Mouse (Mus musculus) liver, embryonic 14.5 days (tissue): ENCODE measurements around the gene Sdhaf4. TPM values are rescaled to one million over a fixed set of nuclear protein-coding genes. Genes with fewer than 3 reads are reported as not detected.

Source experiments
- ATAC-seq: fragments of 200-750 bp; cut with Nextera tagmentation; 2 replicates; pipeline ENCODE4 v1.8.0; 2017; ENCODE audit warnings: moderate number of reproducible peaks, mild to moderate bottlenecking, moderate library complexity; ENCODE audit not compliant: insufficient read depth
- DNase-seq, 3 experiments: peaks; one replicate each; pipeline ENCODE4 v3.0.0-alpha.2; 2012 to 2013; ENCODE audit warnings: low read depth in 3 of 3, low spot score in 3 of 3
- H3K27ac ChIP-seq: fragments of 300-500 bp; sonication (generic); 2 replicates; pipeline ENCODE4 v1.5.1; 2014; ENCODE audit warnings: moderate library complexity, mild to moderate bottlenecking, control low read depth, inconsistent platforms
- H3K27me3 ChIP-seq: fragments of 300-500 bp; sonication (generic); 2 replicates; pipeline ENCODE4 v1.6.1; 2014; ENCODE audit warnings: mild to moderate bottlenecking, low read length, moderate library complexity; ENCODE audit not compliant: control insufficient read depth, insufficient read depth
- H3K36me3 ChIP-seq: fragments of 300-500 bp; sonication (generic); replicated peaks from 2 replicates; pipeline ENCODE4 v1.6.1; 2014; ENCODE audit warnings: low read depth; ENCODE audit not compliant: control insufficient read depth, insufficient read depth
- H3K4me1 ChIP-seq, 2 experiments: fragments of 200-500 bp in 1 of 2; fragments of 300-500 bp in 1 of 2; sonication (generic) in 1 of 2; replicated peaks; 2 replicates each; pipeline ENCODE4 v1.6.1; 2012 to 2014; ENCODE audit warnings: antibody characterized with exemption in 1 of 2, inconsistent platforms in 1 of 2, low read length in 1 of 2; ENCODE audit not compliant: control insufficient read depth in 2 of 2, insufficient read depth in 2 of 2
- H3K4me2 ChIP-seq: fragments of 300-500 bp; sonication (generic); 2 replicates; pipeline ENCODE4 v1.6.1; 2014; ENCODE audit warnings: low read depth, mild to moderate bottlenecking, control low read depth, moderate library complexity
- H3K4me3 ChIP-seq, 2 experiments: fragments of 200-500 bp in 1 of 2; fragments of 300-500 bp in 1 of 2; sonication (generic) in 1 of 2; 2 replicates each; pipeline ENCODE4 v1.5.1; 2012 to 2014; ENCODE audit warnings: low read depth in 2 of 2, low read length in 2 of 2, mild to moderate bottlenecking in 2 of 2, control low read depth in 1 of 2, inconsistent platforms in 1 of 2, moderate library complexity in 1 of 2; ENCODE audit not compliant: insufficient read depth in 1 of 2
- H3K9ac ChIP-seq: fragments of 300-500 bp; sonication (generic); replicated peaks from 2 replicates; pipeline ENCODE4 v1.6.1; 2014; ENCODE audit warnings: mild to moderate bottlenecking, control low read depth, moderate library complexity
- H3K9me3 ChIP-seq: fragments of 300-500 bp; sonication (generic); 2 replicates; pipeline ENCODE4 v1.6.1; 2016; ENCODE audit warnings: low read length, mixed read lengths; ENCODE audit not compliant: control insufficient read depth
- CTCF ChIP-seq: IDR thresholded peaks from 2 replicates; pipeline ENCODE4 v1.5.1; 2016; ENCODE audit warnings: antibody characterized with exemption, low read depth, control low read depth
- EP300 ChIP-seq: IDR thresholded peaks from 2 replicates; pipeline ENCODE4 v1.6.1; 2016; ENCODE audit warnings: antibody characterized with exemption, low read depth
- WGBS: fragments of 180-500 bp; shearing (Covaris S2); extraction: QIAGEN DNeasy Blood & Tissue Kit; methylation state at CpG from one replicate; pipeline ENCODE4 v1.1.7; 2014; ENCODE audit not compliant: insufficient replicate concordance; 5-methylcytosine and 5-hydroxymethylcytosine counted together
- polyA plus RNA-seq, 2 experiments: library from polyadenylated mRNA; depleted of rRNA in 1 of 2; stranded (reverse) in 1 of 2; unstranded in 1 of 2; fragments of >200 nt; fragmentation: Nextera tagmentation in 1 of 2; extraction: Ambion mirVana in 1 of 2; gene quantifications; 2 replicates each; pipeline versions ENCODE4 v1.2.1 to v1.2.3; 2012 to 2014

Sdhaf4 gene
- polyA plus RNA-seq, 2 experiments = 13.3 to 39.9 TPM

DNA sequence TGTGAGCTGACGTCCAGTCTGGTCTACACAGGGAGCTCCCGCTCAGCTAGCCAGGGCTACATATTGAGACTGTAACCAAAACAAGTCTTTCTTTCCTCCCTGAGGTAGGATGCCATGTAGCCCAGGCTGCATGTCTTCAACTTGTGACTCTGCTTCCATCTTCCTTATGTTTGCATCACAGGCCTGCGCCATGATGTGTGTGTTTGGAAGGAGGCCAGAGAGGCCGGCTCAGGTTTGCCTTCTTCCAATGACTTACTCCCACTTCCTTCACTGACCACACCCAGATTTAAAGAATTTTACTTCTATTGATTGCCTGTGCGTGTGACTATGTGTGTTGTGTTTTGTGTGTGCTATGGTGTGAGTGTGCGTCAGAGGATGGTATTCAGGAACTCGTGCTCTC, 6.6 kb downstream of the Sdhaf4 start:
- TF ChIP-seq EP300 (no peak), CTCF (no peak)
- DNase-seq (no peak), ATAC-seq (no peak)
- no peaks in the 10 kb centered on the region for H3K27me3 ChIP-seq
- 85% methylated on average over 7 of the region's 7 CpGs for WGBS
- H3K9me3 ChIP-seq = no peaks in the 10 kb centered on the region
- no peak overlapping the region for H3K4me3 ChIP-seq
- no peak overlapping the region for H3K4me2 ChIP-seq
- no peaks in the 10 kb centered on the region for H3K36me3 ChIP-seq
- H3K4me1 ChIP-seq = peaks cover 0 to 17% of the 10 kb centered on the region in 2 experiments; a peak in 3 of 4 replicates
- H3K9ac ChIP-seq = no peak overlapping the region
- H3K27ac ChIP-seq = no peak overlapping the region

DNA sequence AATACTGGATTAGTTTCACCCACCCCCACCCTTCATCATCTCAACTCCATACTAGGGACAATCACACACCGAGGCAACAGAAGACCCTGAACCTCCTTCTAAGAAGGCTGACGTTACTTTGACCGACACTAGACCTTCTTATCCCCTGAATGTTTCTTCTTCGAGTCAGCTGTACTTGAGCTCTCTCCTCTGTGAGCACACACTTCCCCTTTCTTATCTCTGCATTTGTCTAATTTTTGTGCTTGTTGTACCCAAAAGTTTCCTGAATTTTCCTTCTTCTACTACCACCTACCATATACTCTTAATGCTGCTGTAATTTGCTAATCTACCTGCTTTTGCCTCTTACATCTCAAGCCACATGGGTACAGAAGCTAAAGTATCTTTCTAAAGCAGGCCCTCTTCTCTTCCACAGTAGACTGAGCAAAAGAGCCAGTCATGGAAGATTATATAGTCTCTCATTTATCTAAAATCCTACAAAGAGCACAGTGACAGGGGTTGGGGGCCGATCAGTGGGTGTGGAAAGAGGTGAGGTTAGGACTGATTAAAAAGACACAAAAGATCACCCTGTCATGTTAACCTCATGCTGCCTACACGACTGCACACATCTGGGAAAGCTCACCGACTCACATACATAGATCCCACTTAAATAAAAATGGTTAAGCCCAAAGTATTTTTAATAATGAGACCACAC, 7.2 kb downstream of the Sdhaf4 start:
- Histone ChIP-seq H3K4me2 (no peak overlapping the region), H3K27ac (no peak overlapping the region), H3K9me3 (no peaks in the 10 kb centered on the region), H3K4me1 (peaks cover 0 to 17% of the 10 kb centered on the region in 2 experiments; a peak in 3 of 4 replicates), H3K4me3 (no peak overlapping the region), H3K36me3 (no peaks in the 10 kb centered on the region), H3K27me3 (no peaks in the 10 kb centered on the region), H3K9ac (no peak overlapping the region)
- DNase-seq = no peak
- WGBS = 28% methylated on average over 7 of the region's 7 CpGs
- TF ChIP-seq EP300 (no peak), CTCF (no peak)
- ATAC-seq = peak; percentile 72

DNA sequence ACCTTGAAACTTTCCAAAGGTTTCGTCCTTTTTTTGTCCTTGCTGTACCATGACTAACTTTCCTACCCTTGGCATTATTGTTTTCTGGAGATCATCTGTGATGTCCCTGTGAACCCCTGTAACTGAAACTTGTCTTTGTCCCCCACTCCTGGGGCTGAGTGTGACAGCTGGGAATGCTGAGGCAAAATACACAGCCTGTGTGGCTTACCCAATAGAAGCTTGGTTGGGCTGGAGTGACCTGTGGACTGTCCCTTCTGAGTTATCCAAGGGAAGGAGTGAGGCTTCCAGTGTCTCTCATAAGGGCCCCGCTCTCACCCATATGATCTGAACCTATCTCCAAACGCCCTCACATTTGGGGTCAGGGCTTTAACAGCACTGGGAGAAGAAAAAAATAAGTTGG, 8.0 kb downstream of the Sdhaf4 start:
- DNase-seq = no peak
- Histone ChIP-seq H3K4me3 (no peak overlapping the region), H3K27me3 (no peaks in the 10 kb centered on the region), H3K27ac (no peak overlapping the region), H3K4me2 (no peak overlapping the region), H3K9ac (no peak overlapping the region), H3K9me3 (no peaks in the 10 kb centered on the region), H3K36me3 (no peaks in the 10 kb centered on the region), H3K4me1 (peaks cover 0 to 17% of the 10 kb centered on the region in 2 experiments; a peak in 3 of 4 replicates)
- 68% methylated on average over 3 of the region's 3 CpGs for WGBS
- no peak for TF ChIP-seq EP300
- no peak for TF ChIP-seq CTCF
- no peak for ATAC-seq

DNA sequence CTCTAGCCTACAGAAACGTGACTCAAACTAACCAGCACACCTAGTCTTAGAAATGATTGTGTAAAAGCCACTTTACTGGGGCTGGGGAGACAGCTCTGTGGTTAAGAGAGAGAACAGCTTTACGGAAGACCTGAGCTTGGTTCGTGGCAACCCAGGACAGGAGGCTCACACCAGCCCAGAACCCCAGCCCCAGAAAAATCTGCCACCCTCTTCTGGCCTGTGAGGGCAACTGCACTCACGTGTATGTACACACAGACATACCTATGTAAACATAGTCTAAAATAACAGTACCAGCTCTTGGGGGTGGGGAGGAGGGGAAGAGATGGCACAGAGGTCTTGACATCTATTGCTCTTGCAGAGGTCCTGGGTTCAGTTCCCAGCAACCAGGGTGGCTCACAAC, 10.0 kb downstream of the Sdhaf4 start:
- Histone ChIP-seq H3K36me3 (no peaks in the 10 kb centered on the region), H3K4me1 (peaks cover 0 to 17% of the 10 kb centered on the region in 2 experiments; a peak in 3 of 4 replicates), H3K9ac (no peak overlapping the region), H3K27me3 (no peaks in the 10 kb centered on the region), H3K4me3 (no peak overlapping the region), H3K9me3 (no peaks in the 10 kb centered on the region), H3K4me2 (no peak overlapping the region), H3K27ac (no peak overlapping the region)
- no peak for TF ChIP-seq EP300
- 0 out of 2 replicates have a peak, but pooled peaks have one; percentile 18 for TF ChIP-seq CTCF
- ATAC-seq = no peak
- 80% methylated on average over 4 of the region's 4 CpGs for WGBS
- no peak for DNase-seq

DNA sequence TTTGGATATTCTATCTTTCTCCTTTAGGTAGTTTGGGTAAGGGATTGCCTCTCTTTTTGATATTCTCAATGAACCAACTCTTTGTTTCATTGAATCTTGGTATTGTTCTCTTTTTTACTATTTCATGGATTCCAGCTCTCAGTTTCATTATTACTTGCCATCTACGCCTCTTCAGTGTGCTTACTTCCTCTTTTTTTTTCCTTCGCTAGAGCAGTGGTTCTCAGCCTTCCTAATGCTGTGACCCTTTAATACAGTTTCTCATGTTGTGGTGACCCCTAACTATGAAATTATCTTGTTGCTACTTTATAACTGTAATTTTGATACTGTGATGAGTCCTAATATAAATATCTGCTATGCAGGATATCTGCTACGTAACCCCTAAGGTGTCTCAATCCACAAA, 22.3 kb downstream of the Sdhaf4 start:
- no peak for ATAC-seq
- Histone ChIP-seq H3K4me1 (no peaks in the 10 kb centered on the region), H3K9me3 (no peaks in the 10 kb centered on the region), H3K27ac (no peak overlapping the region), H3K9ac (no peak overlapping the region), H3K36me3 (no peaks in the 10 kb centered on the region), H3K4me3 (no peak overlapping the region), H3K4me2 (no peak overlapping the region), H3K27me3 (no peaks in the 10 kb centered on the region)
- WGBS = 42% methylated on average over 3 of the region's 3 CpGs
- no peak for DNase-seq
- TF ChIP-seq EP300 = no peak
- no peak for TF ChIP-seq CTCF
